In genomic region chr6:34579504-34580068, GRCm38 (mm10) we compare ENCODE assay signal across 20 mouse cellular contexts. TPM values are rescaled to one million over a fixed set of nuclear protein-coding genes. Genes with fewer than 3 reads are reported as not detected.
DNase-seq lines count a peak whose midpoint lies in the region; ATAC-seq and TF ChIP-seq lines count a peak whose summit lies in the region.
"Had no signal": no experiment of that assay in that cellular context is flagged by ENCODE, and none has a peak within 500 bp of the region (broad histone marks: within the 10 kb centered on the region; RNA-seq: fewer than 3 reads in every experiment).

No protein-coding gene starts in this region.

- H3K27ac ChIP-seq in kidney, adult 2 months (ENCODE audit: insufficient read depth, low read depth, low read length): peak overlapping the region; percentile 68
- H3K27ac ChIP-seq in kidney, embryonic 16.5 days (ENCODE audit: low read length): no peak overlapping the region
- H3K27ac ChIP-seq in heart, embryonic 12.5 days (ENCODE audit: poor library complexity, severe bottlenecking): no peak overlapping the region
- H3K27ac ChIP-seq: forebrain, embryonic 13.5 days; hindbrain, embryonic 12.5 days; left cerebral cortex, adult 2 months; limb, embryonic 12.5 days; liver, embryonic 14.5 days; midbrain, embryonic 15.5 days had no signal

- no peaks in the 10 kb centered on the region for H3K36me3 ChIP-seq in kidney, adult 2 months (ENCODE audit: control insufficient read depth, insufficient read depth, low read length)
- no peaks in the 10 kb centered on the region for H3K36me3 ChIP-seq in kidney, embryonic 16.5 days (ENCODE audit: insufficient read depth, low read length)
- no peaks in the 10 kb centered on the region for H3K36me3 ChIP-seq in heart, embryonic 12.5 days
- H3K36me3 ChIP-seq: G1E; hindbrain, embryonic 12.5 days; limb, embryonic 12.5 days; midbrain, embryonic 15.5 days had no signal

- H3K27me3 ChIP-seq in kidney, adult 2 months (replicated peaks; ENCODE audit: control insufficient read depth, insufficient read depth, low read length): no peaks in the 10 kb centered on the region
- H3K27me3 ChIP-seq in kidney, embryonic 16.5 days (ENCODE audit: insufficient read depth, low read length): no peaks in the 10 kb centered on the region
- H3K27me3 ChIP-seq in heart, embryonic 12.5 days (replicated peaks): no peaks in the 10 kb centered on the region
- H3K27me3 ChIP-seq: forebrain, embryonic 13.5 days; hindbrain, embryonic 12.5 days; limb, embryonic 12.5 days; midbrain, embryonic 15.5 days had no signal

- TF ChIP-seq POLR2A in kidney, adult 2 months (IDR thresholded peaks at IDR 0.05; ENCODE audit: low read depth, low read length): no peak

- no peak overlapping the region for H3K4me3 ChIP-seq in kidney, adult 2 months (ENCODE audit: insufficient read depth, low read depth, low read length)
- no peak overlapping the region for H3K4me3 ChIP-seq in kidney, embryonic 16.5 days (ENCODE audit: low read length)
- no peak overlapping the region for H3K4me3 ChIP-seq in heart, embryonic 12.5 days
- H3K4me3 ChIP-seq: forebrain, embryonic 13.5 days; hindbrain, embryonic 12.5 days; left cerebral cortex, adult 2 months; limb, embryonic 12.5 days; megakaryocyte, embryonic 14.5 days; midbrain, embryonic 15.5 days had no signal

- H3K4me2 ChIP-seq in kidney, embryonic 16.5 days (replicated peaks; ENCODE audit: low read depth, low read length): no peak overlapping the region
- H3K4me2 ChIP-seq in heart, embryonic 12.5 days: no peak overlapping the region
- H3K4me2 ChIP-seq: forebrain, embryonic 13.5 days; hindbrain, embryonic 12.5 days; limb, embryonic 12.5 days; midbrain, embryonic 15.5 days had no signal

- intact Hi-C loops in left cerebral cortex, postnatal 4 days (cut with DNase I): no loop called here

- DNase-seq in kidney, adult 2 months: peak; percentile 75
- DNase-seq in 3T3-L1 (ENCODE audit: low read depth, low spot score): peak; percentile 57
- DNase-seq in NIH3T3 (ENCODE audit: low read depth): peak; percentile 15
- peak; percentile 45 for DNase-seq in lung, postnatal 25 days (ENCODE audit: low spot score)
- no peak for DNase-seq in left cerebral cortex, postnatal 4 days
- DNase-seq: cerebellum, adult 11 months; cerebellum, postnatal 36 days; gastrocnemius, postnatal 25 days; heart, postnatal 10 days had no signal

- ATAC-seq in kidney, embryonic 16.5 days (ENCODE audit: low FRiP score, low TSS enrichment): no peak
- no peak for ATAC-seq in heart, embryonic 12.5 days (ENCODE audit: insufficient number of reproducible peaks, low FRiP score)
- ATAC-seq: CD4-positive, CD25-positive, alpha-beta regulatory T cell, adult 4 months; forebrain, embryonic 13.5 days; midbrain, embryonic 15.5 days had no signal

- H3K9ac ChIP-seq in kidney, embryonic 16.5 days (replicated peaks; ENCODE audit: low read length): no peak overlapping the region
- H3K9ac ChIP-seq in heart, embryonic 12.5 days: no peak overlapping the region
- H3K9ac ChIP-seq: forebrain, embryonic 13.5 days; hindbrain, embryonic 12.5 days; limb, embryonic 12.5 days; liver, embryonic 14.5 days; midbrain, embryonic 15.5 days had no signal

- no peaks in the 10 kb centered on the region for H3K9me3 ChIP-seq in kidney, embryonic 16.5 days (ENCODE audit: low read length)
- H3K9me3 ChIP-seq in heart, embryonic 12.5 days (replicated peaks): no peaks in the 10 kb centered on the region
- H3K9me3 ChIP-seq: forebrain, embryonic 13.5 days; G1E; hindbrain, embryonic 12.5 days; limb, embryonic 12.5 days; megakaryocyte, embryonic 14.5 days; midbrain, embryonic 15.5 days had no signal

- H3K4me1 ChIP-seq in kidney, adult 2 months (ENCODE audit: control insufficient read depth, insufficient read depth, low read length): peaks cover 6% of the 10 kb centered on the region; the same call in 1 of the 2 replicates
- peaks cover 8% of the 10 kb centered on the region for H3K4me1 ChIP-seq in kidney, embryonic 16.5 days (ENCODE audit: insufficient read depth, low read length)
- H3K4me1 ChIP-seq in heart, embryonic 12.5 days (replicated peaks): peaks cover 16% of the 10 kb centered on the region
- H3K4me1 ChIP-seq: forebrain, embryonic 13.5 days; hindbrain, embryonic 12.5 days; limb, embryonic 12.5 days; midbrain, embryonic 15.5 days had no signal

- TF ChIP-seq CTCF in kidney, adult 2 months (conservative IDR thresholded peaks at IDR 0.05; ENCODE audit: insufficient read depth, insufficient read length, low read depth, low read length): no peak

- 47% methylated on average over 6 of the region's 6 CpGs for WGBS in kidney, adult 2 months
- 71% methylated on average over 6 of the region's 6 CpGs for WGBS in kidney, embryonic 16.5 days
- 74% methylated on average over 6 of the region's 6 CpGs for WGBS in heart, embryonic 12.5 days

RNA-seq across cellular contexts. Expression of gene Cald1, which starts 18.7 kb away (rescaled TPM):
- polyA plus RNA-seq in kidney, adult 2 months (2012; rRNA removed): 17.7 and 24.7 TPM in 2 replicates
- polyA plus RNA-seq in kidney, embryonic 16.5 days (2015; fragmentation: Nextera tagmentation; extraction: Ambion mirVana): 238 and 243 TPM in 2 replicates
- polyA plus RNA-seq in heart, embryonic 12.5 days (2016; fragmentation: Nextera tagmentation; extraction: Ambion mirVana): 161 and 164 TPM in 2 replicates
- 10 to 100 TPM; 27.4 to 30.2 TPM for total RNA-seq in left cerebral cortex, postnatal 4 days (2021)
- polyA plus RNA-seq: G1E had no signal
